Mouse (Mus musculus) testis, adult 2 months (tissue): ENCODE results near the gene Igf1r. TPM values are rescaled to one million over a fixed set of nuclear protein-coding genes. Genes with fewer than 3 reads are reported as not detected.
A peak's percentile ranks its signal among the peaks of the same experiment; 100 is the strongest.

ENCODE experiments used
- H3K27ac ChIP-seq: fragments of 200-500 bp; 2 replicates; pipeline ENCODE4 v1.5.1; 2012; ENCODE audit warnings: low read depth, low read length; ENCODE audit not compliant: control insufficient read depth, insufficient read depth
- H3K27me3 ChIP-seq: fragments of 200-500 bp; 2 replicates; pipeline ENCODE4 v1.6.1; 2012; ENCODE audit warnings: mild to moderate bottlenecking, low read length, moderate library complexity; ENCODE audit not compliant: control insufficient read depth, insufficient read depth
- H3K36me3 ChIP-seq: fragments of 200-500 bp; 2 replicates; pipeline ENCODE4 v1.6.1; 2012; ENCODE audit warnings: mild to moderate bottlenecking, low read length; ENCODE audit not compliant: control insufficient read depth, insufficient read depth
- H3K4me1 ChIP-seq: fragments of 200-500 bp; 2 replicates; pipeline ENCODE4 v1.6.1; 2012; ENCODE audit warnings: low read length; ENCODE audit not compliant: control insufficient read depth, insufficient read depth
- H3K4me3 ChIP-seq: fragments of 200-500 bp; 2 replicates; pipeline ENCODE4 v1.5.1; 2012; ENCODE audit warnings: low read depth, mild to moderate bottlenecking, low read length, moderate library complexity, mixed read lengths; ENCODE audit not compliant: control insufficient read depth
- CTCF ChIP-seq: fragments of 200-500 bp; IDR thresholded peaks from 2 replicates; pipeline ENCODE4 v1.5.1; 2012; ENCODE audit warnings: low read depth, mild to moderate bottlenecking, inconsistent platforms, low read length, moderate library complexity; ENCODE audit not compliant: control insufficient read depth, insufficient read depth, insufficient replicate concordance
- POLR2A ChIP-seq: fragments of 200-500 bp; IDR thresholded peaks from 2 replicates; pipeline ENCODE4 v1.6.1; 2012; ENCODE audit warnings: low read depth, mild to moderate bottlenecking, inconsistent platforms, low read length, moderate library complexity; ENCODE audit not compliant: control insufficient read depth
- polyA plus RNA-seq: library from polyadenylated mRNA; depleted of rRNA; stranded (reverse); fragments of >200 nt; gene quantifications from 2 replicates; pipeline ENCODE4 v1.2.3, GENCODE M21; 2012

Igf1r gene
- polyA plus RNA-seq, 1 experiment: 4.2 TPM

DNA sequence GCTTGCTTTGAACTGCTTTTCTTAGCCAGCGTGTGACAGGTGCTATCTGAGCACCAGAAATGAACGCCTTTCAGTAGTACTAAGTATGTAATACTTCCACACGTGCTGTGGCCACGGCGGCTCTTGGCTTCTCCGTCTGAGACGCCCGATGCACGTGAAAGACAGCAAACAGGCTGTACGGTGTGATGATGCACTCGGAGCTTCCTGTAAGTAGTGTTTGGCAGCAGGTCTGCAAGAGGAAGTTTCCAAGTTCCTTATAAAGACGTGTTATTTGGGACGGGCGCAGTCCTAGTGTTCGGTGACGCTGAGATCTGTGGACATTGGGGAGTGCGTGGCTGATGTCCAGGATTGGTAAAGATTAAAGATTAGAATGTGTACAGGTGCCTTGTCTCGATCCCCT is 5.4 kb downstream of the Igf1r start:
- H3K4me3 ChIP-seq: no peak overlapping the region
- H3K4me1 ChIP-seq: peaks cover 7% of the 10 kb centered on the region
- H3K27me3 ChIP-seq: no peaks in the 10 kb centered on the region
- no peak overlapping the region for H3K27ac ChIP-seq
- TF ChIP-seq CTCF (no peak), POLR2A (no peak)
- no peaks in the 10 kb centered on the region for H3K36me3 ChIP-seq

DNA sequence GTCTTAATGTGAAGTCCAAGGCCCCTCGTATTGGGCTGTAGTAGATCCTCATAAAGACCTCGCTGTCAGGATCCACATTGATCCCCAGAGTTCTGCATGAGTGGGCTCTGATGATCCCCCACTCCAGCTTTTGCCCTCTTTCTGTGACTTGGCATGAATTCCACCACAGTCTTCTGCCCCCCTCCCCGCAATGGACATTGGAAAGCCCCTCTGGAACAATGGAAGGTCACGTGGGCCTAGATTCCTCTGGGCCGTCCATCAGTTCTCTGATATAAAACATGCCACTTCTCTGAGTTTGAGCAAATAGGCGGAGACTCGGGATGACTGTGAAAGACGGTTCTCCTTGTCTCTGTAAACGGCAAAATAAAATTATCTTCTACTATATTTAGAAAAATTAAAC is 8.1 kb downstream of the Igf1r start:
- TF ChIP-seq POLR2A (no peak), CTCF (no peak)
- Histone ChIP-seq H3K27ac (no peak overlapping the region), H3K4me1 (no peaks in the 10 kb centered on the region; the same call in 1 of the 2 replicates)

DNA sequence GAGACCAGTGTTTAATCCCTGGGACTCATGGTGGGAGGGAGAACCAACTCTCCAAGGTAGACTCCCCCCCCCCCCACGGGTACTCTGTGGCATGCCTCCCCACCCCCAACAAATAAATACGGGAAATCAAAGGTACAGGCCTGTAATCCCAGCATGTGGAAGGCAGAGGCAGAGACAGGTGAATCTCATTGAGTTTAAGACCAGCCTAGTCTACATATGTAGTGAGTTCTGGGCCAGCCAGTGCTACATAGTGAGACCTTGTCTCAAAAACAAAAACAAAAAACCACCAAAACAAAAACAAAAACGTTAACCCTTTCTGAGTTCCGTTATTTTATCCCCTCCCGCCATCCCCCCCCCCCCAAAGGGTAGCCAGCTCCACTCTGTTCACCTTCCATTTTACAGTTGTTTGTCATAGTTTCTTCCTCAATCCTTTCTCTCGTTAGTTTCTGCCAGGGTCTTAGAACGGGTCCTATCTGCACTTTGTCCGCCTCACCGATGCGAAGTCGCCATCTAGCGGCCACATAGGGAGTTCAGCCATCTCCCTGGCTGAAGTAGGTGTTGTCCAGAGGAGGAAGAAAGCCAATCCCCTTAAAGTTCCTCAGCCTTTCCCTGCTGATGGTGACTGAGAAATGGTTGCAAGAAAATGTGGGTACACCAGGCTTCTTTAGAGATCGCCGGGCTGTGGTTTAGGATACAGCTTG is 9.1 kb downstream of the Igf1r start:
- no peak overlapping the region for H3K4me3 ChIP-seq
- TF ChIP-seq CTCF: peak; percentile 68; the same call in 1 of the 2 replicates
- TF ChIP-seq POLR2A: no peak
- H3K27ac ChIP-seq: no peak overlapping the region
- H3K27me3 ChIP-seq: no peaks in the 10 kb centered on the region
- no peaks in the 10 kb centered on the region for H3K36me3 ChIP-seq
- H3K4me1 ChIP-seq: no peaks in the 10 kb centered on the region; the same call in 1 of the 2 replicates

More for the DNA sequence above, 8.1 kb downstream of the Igf1r start:
- Histone ChIP-seq H3K4me3 (no peak overlapping the region), H3K27me3 (no peaks in the 10 kb centered on the region), H3K36me3 (no peaks in the 10 kb centered on the region)

DNA sequence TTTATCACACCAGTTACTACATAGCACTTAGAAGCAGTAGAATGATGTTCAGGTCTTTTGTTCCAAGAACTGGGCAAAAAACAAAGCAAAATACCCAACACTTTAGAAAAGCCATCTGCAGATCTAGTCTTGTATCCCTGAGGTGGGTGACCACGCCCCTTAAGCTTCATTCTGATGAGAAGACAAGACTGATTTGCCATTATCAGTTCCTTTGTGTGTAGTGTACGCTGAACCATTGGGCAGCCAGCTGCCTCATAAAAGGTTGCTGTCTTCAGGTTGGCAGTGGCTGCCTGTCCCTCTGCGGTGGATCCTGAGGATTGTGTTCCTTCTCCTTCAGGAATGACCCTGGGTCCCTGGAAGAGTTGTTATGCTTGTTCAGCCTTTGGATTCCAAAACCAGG is 11.1 kb downstream of the Igf1r start:
- TF ChIP-seq POLR2A: no peak
- TF ChIP-seq CTCF: no peak
- Histone ChIP-seq H3K36me3 (no peaks in the 10 kb centered on the region), H3K27ac (no peak overlapping the region), H3K4me1 (no peaks in the 10 kb centered on the region; the same call in 1 of the 2 replicates), H3K27me3 (no peaks in the 10 kb centered on the region), H3K4me3 (no peak overlapping the region)

DNA sequence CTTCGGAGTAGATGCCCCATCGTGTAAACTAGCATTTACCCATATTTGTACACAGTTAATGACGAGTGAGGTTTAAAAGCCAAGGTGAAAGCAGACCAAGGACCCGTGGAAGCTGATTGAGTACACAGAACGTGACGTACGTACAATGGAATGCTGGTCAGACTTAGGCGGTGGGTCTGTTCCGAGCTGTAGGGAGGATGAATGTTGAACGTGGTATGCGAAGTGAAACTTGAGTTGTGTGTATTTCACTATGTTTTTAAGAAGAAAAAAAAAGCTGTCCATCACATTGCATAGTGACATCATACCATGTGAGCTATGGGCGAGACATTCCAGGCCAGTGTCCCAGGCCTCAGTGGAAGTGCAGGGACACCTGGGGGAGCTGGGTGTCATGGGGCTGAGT is 15.8 kb downstream of the Igf1r start:
- H3K27me3 ChIP-seq: no peaks in the 10 kb centered on the region
- TF ChIP-seq POLR2A: no peak
- no peak for TF ChIP-seq CTCF
- no peak overlapping the region for H3K4me3 ChIP-seq
- H3K36me3 ChIP-seq: no peaks in the 10 kb centered on the region
- H3K27ac ChIP-seq: no peak overlapping the region
- no peaks in the 10 kb centered on the region; the same call in 1 of the 2 replicates for H3K4me1 ChIP-seq

DNA sequence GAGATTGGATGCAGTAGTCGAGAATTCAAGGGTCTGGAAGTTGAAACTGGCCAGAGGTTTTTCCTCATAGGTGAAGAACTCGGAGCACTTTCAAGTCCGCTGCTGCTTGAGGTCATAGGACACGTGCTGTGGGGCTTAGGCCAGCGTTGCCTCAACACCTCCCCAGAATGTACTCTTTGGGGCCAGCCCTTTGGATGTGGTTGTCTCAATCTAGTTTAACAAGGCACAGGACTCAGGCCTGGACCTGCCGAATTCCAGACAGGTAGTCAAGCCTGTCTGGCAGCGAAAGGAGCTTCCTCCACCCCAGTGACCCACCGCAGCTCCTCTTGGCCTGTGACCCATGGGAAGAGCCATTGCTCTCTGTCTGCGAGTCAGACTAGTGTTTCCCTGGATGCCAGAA is 16.4 kb downstream of the Igf1r start:
- no peaks in the 10 kb centered on the region for H3K27me3 ChIP-seq
- no peak for TF ChIP-seq CTCF
- no peak for TF ChIP-seq POLR2A
- no peak overlapping the region for H3K4me3 ChIP-seq
- no peak overlapping the region for H3K27ac ChIP-seq
- no peaks in the 10 kb centered on the region for H3K36me3 ChIP-seq
- H3K4me1 ChIP-seq: no peaks in the 10 kb centered on the region; the same call in 1 of the 2 replicates

DNA sequence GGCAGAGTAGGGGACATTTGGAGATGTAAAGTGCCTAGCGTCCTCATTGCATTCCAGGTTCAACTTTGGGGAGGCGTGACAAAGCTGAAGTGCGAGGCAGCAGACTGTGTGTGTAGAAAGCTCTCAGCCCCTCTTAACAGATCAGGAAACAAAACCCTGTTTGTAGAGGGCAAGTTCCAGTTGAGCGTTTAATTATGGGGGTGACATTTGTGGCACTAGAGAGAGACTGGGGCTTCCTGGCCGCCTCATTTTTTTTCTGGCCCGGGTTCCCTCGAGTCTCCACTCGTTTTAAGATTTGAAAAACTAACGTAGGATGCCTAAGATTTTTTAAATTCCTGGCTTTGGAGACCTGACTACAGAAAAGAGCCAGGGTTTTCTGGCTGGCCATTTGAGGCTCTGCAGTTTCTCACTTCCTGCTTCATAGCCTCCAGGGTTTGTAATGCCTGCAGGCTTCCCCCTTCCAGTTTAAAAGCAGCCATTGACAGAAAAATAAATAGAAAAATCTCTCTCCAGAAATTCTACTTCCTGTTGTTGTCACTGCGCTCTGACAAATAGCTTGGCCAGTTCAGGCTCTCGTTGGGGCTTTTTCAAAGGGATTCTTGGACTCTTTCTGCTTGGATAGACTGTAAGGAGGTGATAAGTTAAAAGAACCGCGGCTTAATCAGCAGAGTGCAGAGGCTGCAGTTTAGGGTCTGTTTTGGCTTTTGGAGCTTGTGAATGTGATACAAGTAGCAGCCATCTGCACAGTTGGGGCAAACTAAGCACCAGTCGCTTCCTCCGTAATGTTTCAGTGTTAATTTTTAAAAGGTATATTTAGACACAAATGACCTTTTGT is 20.8 kb downstream of the Igf1r start:
- Histone ChIP-seq H3K27me3 (no peaks in the 10 kb centered on the region), H3K4me3 (no peak overlapping the region), H3K36me3 (no peaks in the 10 kb centered on the region), H3K4me1 (no peaks in the 10 kb centered on the region; the same call in 1 of the 2 replicates), H3K27ac (no peak overlapping the region)
- no peak for TF ChIP-seq CTCF
- TF ChIP-seq POLR2A: no peak
